20 mouse cellular contexts compared by ENCODE assay signal in genomic region chr2:80594215-80594918, GRCm38 (mm10). TPM values are rescaled to one million over a fixed set of nuclear protein-coding genes. Genes with fewer than 3 reads are reported as not detected.
DNase-seq lines count a peak whose midpoint lies in the region; ATAC-seq and TF ChIP-seq lines count a peak whose summit lies in the region.
"Had no signal": no experiment of that assay in that cellular context is flagged by ENCODE, and none has a peak within 500 bp of the region (broad histone marks: within the 10 kb centered on the region; RNA-seq: fewer than 3 reads in every experiment).

No protein-coding gene starts in this region.

- H3K4me3 ChIP-seq in forebrain, postnatal 0 days (ENCODE audit: low read depth, low read length), result no peak overlapping the region
- no peak overlapping the region for H3K4me3 ChIP-seq in kidney, adult 2 months (ENCODE audit: insufficient read depth, low read depth, low read length)
- H3K4me3 ChIP-seq: heart, embryonic 13.5 days; midbrain, embryonic 10.5 days; neural tube, embryonic 12.5 days had no signal

- no peak overlapping the region for H3K4me2 ChIP-seq in forebrain, postnatal 0 days (ENCODE audit: low read depth)
- H3K4me2 ChIP-seq: heart, embryonic 13.5 days; neural tube, embryonic 12.5 days had no signal

- H3K36me3 ChIP-seq in forebrain, postnatal 0 days (ENCODE audit: insufficient read depth), result no peaks in the 10 kb centered on the region
- H3K36me3 ChIP-seq in kidney, adult 2 months (ENCODE audit: control insufficient read depth, insufficient read depth, low read length), result no peaks in the 10 kb centered on the region
- H3K36me3 ChIP-seq: heart, embryonic 13.5 days; midbrain, embryonic 10.5 days; neural tube, embryonic 12.5 days had no signal

- 0 out of 2 replicates have a peak, but pooled peaks cover 6% of the 10 kb centered on the region for H3K4me1 ChIP-seq in forebrain, postnatal 0 days (ENCODE audit: insufficient read depth)
- no peaks in the 10 kb centered on the region for H3K4me1 ChIP-seq in kidney, adult 2 months (ENCODE audit: control insufficient read depth, insufficient read depth, low read length)
- H3K4me1 ChIP-seq: heart, embryonic 13.5 days; midbrain, embryonic 10.5 days; neural tube, embryonic 12.5 days had no signal

- WGBS in forebrain, postnatal 0 days, result 62% methylated on average over 4 of the region's 4 CpGs
- WGBS in kidney, adult 2 months, result 71% methylated on average over 4 of the region's 4 CpGs

- DNase-seq in layer of hippocampus, adult 18-20 months (ENCODE audit: low spot score in 2 of 2), result peak; percentile 67 to 81
- no peak for DNase-seq in layer of hippocampus, adult 9-10 months (ENCODE audit: low spot score)
- peak; percentile 81 for DNase-seq in forebrain, postnatal 0 days
- DNase-seq in layer of hippocampus, postnatal 14 days (ENCODE audit: low spot score in 2 of 2), result peak; percentile 51 to 80
- DNase-seq in right cerebral cortex, postnatal 25 days, result peak; percentile 28
- no peak for DNase-seq in kidney, adult 2 months
- no peak for DNase-seq in thymus, postnatal 4 days
- DNase-seq: cerebellum, postnatal 14 days; heart, postnatal 4 days; kidney, adult 11 months; kidney, postnatal 10 days; lung, adult 18-20 months; lung, postnatal 36 days; thymus, adult 2 months had no signal

- TF ChIP-seq POLR2A in kidney, adult 2 months (IDR thresholded peaks at IDR 0.05; ENCODE audit: low read depth, low read length), result no peak

- no peaks in the 10 kb centered on the region for H3K9me3 ChIP-seq in forebrain, postnatal 0 days (ENCODE audit: low read length)
- H3K9me3 ChIP-seq: heart, embryonic 13.5 days; midbrain, embryonic 10.5 days; neural tube, embryonic 12.5 days had no signal

- no peak overlapping the region for H3K9ac ChIP-seq in forebrain, postnatal 0 days
- H3K9ac ChIP-seq: heart, embryonic 13.5 days; neural tube, embryonic 12.5 days had no signal

- TF ChIP-seq CTCF in forebrain, postnatal 0 days (IDR thresholded peaks at IDR 0.05; ENCODE audit: low read depth), result no peak; the same call in 1 of the 2 replicates
- TF ChIP-seq CTCF in kidney, adult 2 months (conservative IDR thresholded peaks at IDR 0.05; ENCODE audit: insufficient read depth, insufficient read length, low read depth, low read length), result no peak

- H3K27me3 ChIP-seq in forebrain, postnatal 0 days (ENCODE audit: insufficient read depth, low read length), result no peaks in the 10 kb centered on the region
- H3K27me3 ChIP-seq in kidney, adult 2 months (replicated peaks; ENCODE audit: control insufficient read depth, insufficient read depth, low read length), result no peaks in the 10 kb centered on the region
- H3K27me3 ChIP-seq: heart, embryonic 13.5 days; neural tube, embryonic 12.5 days had no signal

- H3K27ac ChIP-seq in forebrain, postnatal 0 days (ENCODE audit: low read depth, low read length), result peak overlapping the region; percentile 74
- no peak overlapping the region for H3K27ac ChIP-seq in kidney, adult 2 months (ENCODE audit: insufficient read depth, low read depth, low read length)
- H3K27ac ChIP-seq: heart, embryonic 13.5 days; hindbrain, postnatal 0 days; midbrain, embryonic 10.5 days; neural tube, embryonic 12.5 days had no signal

- peak; percentile 94 for ATAC-seq in forebrain, postnatal 0 days
- ATAC-seq: activated CD4-positive, CD25-positive, alpha-beta regulatory T cell, adult 4 months; hindbrain, postnatal 0 days; Patski had no signal

RNA-seq across cellular contexts. Expression of gene Nckap1, which starts 13.2 kb away (rescaled TPM):
- total RNA-seq in layer of hippocampus, adult 18-20 months (2021), result 100 to 1,000 TPM; 508 to 535 TPM
- 154 and 178 TPM in 2 replicates for total RNA-seq in forebrain, postnatal 0 days (2014; rRNA removed)
- 67.6 and 90.0 TPM in 2 replicates for polyA plus RNA-seq in forebrain, postnatal 0 days (2015; fragmentation: Nextera tagmentation; extraction: Ambion mirVana)
- total RNA-seq in layer of hippocampus, postnatal 14 days (2021), result 100 to 1,000 TPM; 474 to 483 TPM
- polyA plus RNA-seq in kidney, adult 2 months (2012; rRNA removed), result 39.7 and 45.9 TPM in 2 replicates

RNA-seq across cellular contexts. Expression of gene Dusp19, which starts 22.5 kb away (rescaled TPM):
- 10 to 100 TPM; 27.5 to 29.0 TPM for total RNA-seq in layer of hippocampus, adult 18-20 months (2021)
- 20.2 and 20.5 TPM in 2 replicates for total RNA-seq in forebrain, postnatal 0 days (2014; rRNA removed)
- 9.6 and 10.5 TPM in 2 replicates for polyA plus RNA-seq in forebrain, postnatal 0 days (2015; fragmentation: Nextera tagmentation; extraction: Ambion mirVana)
- total RNA-seq in layer of hippocampus, postnatal 14 days (2021), result 10 to 100 TPM; 20.1 to 23.6 TPM
- polyA plus RNA-seq in kidney, adult 2 months (2012; rRNA removed), result 6.0 and 7.8 TPM in 2 replicates

RNA-seq across cellular contexts. Expression of gene Nup35, which starts 22.7 kb away (rescaled TPM):
- 10 to 100 TPM; 16.1 to 18.2 TPM for total RNA-seq in layer of hippocampus, adult 18-20 months (2021)
- 46.1 and 49.2 TPM in 2 replicates for total RNA-seq in forebrain, postnatal 0 days (2014; rRNA removed)
- polyA plus RNA-seq in forebrain, postnatal 0 days (2015; fragmentation: Nextera tagmentation; extraction: Ambion mirVana), result 30.0 and 33.8 TPM in 2 replicates
- total RNA-seq in layer of hippocampus, postnatal 14 days (2021), result 10 to 100 TPM; 15.7 to 23.5 TPM
- polyA plus RNA-seq in kidney, adult 2 months (2012; rRNA removed), result 20.5 and 22.0 TPM in 2 replicates

Comparison
In these comparisons a context has a peak if more than half of its experiments do, and no peak if none do; other contexts are left out.
1. DNase-seq: peak in layer of hippocampus, adult 18-20 months (2 of 2), forebrain, postnatal 0 days (single experiment), layer of hippocampus, postnatal 14 days (2 of 2) and right cerebral cortex, postnatal 25 days (single experiment); none in layer of hippocampus, adult 9-10 months (single experiment), kidney, adult 2 months (single experiment) and thymus, postnatal 4 days (single experiment).